Mouse (Mus musculus): ENCODE data around the gene C1s2. TPM values are rescaled to one million over a fixed set of nuclear protein-coding genes. Genes with fewer than 3 reads are reported as not detected.
"Not testable (repeated sequence)": the region's sequence is repeated elsewhere in the genome, so short reads cannot be mapped to it uniquely, and the experiment has no call there.

Gene C1s2
- polyA plus RNA-seq (2012; rRNA removed), result 0.06 TPM in 1 of 2 replicates, not detected in the other

GRCm38 (mm10) chr6:124635985-124636384 lies at the start of gene C1s2:
Gene C1s2, minus strand, starts transcription at chr6:124636085.
- H3K4me3 ChIP-seq (replicated peaks; ENCODE audit: extremely low read depth, low read depth, low read length); H3K4me1 ChIP-seq (ENCODE audit: control insufficient read depth, insufficient read depth, low read length); DNase-seq: not testable (repeated sequence)
- 76% methylated on average over 2 of the region's 2 CpGs for WGBS

GRCm38 (mm10) chr6:124683591-124684417 lies 47.9 kb upstream of the C1s2 start:
- WGBS, result 57% methylated on average over 14 of the region's 14 CpGs

GRCm38 (mm10) chr6:124682291-124682690 lies 46.4 kb upstream of the C1s2 start:
- not testable (repeated sequence) for DNase-seq; H3K4me1 ChIP-seq (ENCODE audit: control insufficient read depth, insufficient read depth, low read length); H3K4me3 ChIP-seq (replicated peaks; ENCODE audit: extremely low read depth, low read depth, low read length)
- 73% methylated on average over 6 of the region's 6 CpGs for WGBS

More at GRCm38 (mm10) chr6:124683591-124684417, 47.9 kb upstream of the C1s2 start:
- TF ChIP-seq CTCF (IDR thresholded peaks at IDR 0.05; ENCODE audit: insufficient read depth, low read length) (no peak), POLR2A (IDR thresholded peaks at IDR 0.05; ENCODE audit: borderline replicate concordance, extremely low read depth, low read depth, low read length) (no peak)
- DNase-seq, result peak; percentile 53
- Histone ChIP-seq H3K4me1 (ENCODE audit: control insufficient read depth, insufficient read depth, low read length) (peaks cover 9% of the 10 kb centered on the region), H3K4me3 (replicated peaks; ENCODE audit: extremely low read depth, low read depth, low read length) (no peak overlapping the region)

DNA sequence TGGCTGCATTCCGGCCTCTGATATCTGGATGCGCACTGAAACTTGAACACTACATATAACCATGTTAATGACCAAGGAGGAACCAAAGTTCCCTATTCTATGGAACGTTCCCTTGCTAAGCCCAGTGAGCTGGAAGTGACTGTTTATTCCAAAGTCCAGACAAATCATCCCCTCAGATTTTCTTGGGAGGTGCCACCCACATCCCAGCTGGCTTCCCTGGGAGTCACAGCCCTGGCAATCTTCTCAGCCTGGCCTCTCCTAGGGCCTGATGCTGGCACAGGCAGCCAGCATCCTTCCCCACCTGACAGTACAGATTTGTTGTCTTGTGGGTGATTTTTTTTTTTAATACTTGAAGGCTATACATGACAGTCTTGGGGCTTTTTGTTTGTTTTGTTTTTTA lies 43.6 kb upstream of the C1s2 start:
- WGBS, result 77% methylated on average over 3 of the region's 3 CpGs
- Histone ChIP-seq H3K4me1 (ENCODE audit: control insufficient read depth, insufficient read depth, low read length) (peaks cover 4% of the 10 kb centered on the region), H3K4me3 (replicated peaks; ENCODE audit: extremely low read depth, low read depth, low read length) (no peak overlapping the region)
- no peak for DNase-seq
- no peak for TF ChIP-seq CTCF (IDR thresholded peaks at IDR 0.05; ENCODE audit: insufficient read depth, low read length)
- TF ChIP-seq POLR2A (IDR thresholded peaks at IDR 0.05; ENCODE audit: borderline replicate concordance, extremely low read depth, low read depth, low read length), result no peak

DNA sequence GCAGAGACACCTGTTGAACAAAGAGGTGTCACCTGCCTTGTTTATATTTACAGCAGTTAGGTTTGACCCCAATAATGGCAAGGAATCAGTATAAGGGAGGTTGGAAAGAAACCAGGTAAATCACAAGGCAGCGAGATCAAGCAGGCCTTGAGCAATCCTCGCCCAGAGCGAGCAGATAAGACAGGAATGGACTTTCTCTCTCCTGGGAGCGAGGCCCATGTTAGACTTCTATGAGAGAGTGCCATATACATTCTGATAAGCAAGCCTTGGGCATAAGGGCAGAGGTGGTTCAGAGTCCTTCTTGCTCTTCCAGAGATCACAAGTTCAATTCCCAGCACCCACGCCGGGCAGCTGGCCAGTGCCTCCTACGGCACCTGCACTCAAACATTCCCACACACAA lies 42.9 kb upstream of the C1s2 start:
- no peak for DNase-seq
- no peak overlapping the region for H3K4me3 ChIP-seq (replicated peaks; ENCODE audit: extremely low read depth, low read depth, low read length)
- peaks cover 4% of the 10 kb centered on the region for H3K4me1 ChIP-seq (ENCODE audit: control insufficient read depth, insufficient read depth, low read length)
- 89% methylated on average over 7 of the region's 7 CpGs for WGBS
- TF ChIP-seq CTCF (IDR thresholded peaks at IDR 0.05; ENCODE audit: insufficient read depth, low read length) (no peak), POLR2A (IDR thresholded peaks at IDR 0.05; ENCODE audit: borderline replicate concordance, extremely low read depth, low read depth, low read length) (no peak)

DNA sequence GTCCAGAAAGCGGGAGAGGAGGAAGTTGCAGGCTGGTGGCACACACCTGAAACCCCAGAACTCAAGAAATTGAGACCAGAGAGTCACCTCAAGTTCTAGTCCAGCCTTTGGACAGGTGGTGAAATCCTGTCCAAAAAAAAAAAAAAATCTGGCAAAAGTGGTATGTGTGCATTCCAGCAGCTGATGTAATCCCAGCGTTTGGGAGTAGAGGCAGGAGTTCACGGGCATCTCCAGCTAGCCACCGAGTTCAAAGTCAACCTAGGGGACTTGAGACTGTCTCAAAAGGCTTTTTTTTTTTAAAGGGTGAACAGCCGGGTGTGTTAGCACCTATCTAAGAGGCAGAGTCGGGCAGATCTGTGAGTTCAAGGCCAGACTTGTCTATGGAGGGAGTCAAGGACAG lies 40.3 kb upstream of the C1s2 start:
- Histone ChIP-seq H3K4me3 (replicated peaks; ENCODE audit: extremely low read depth, low read depth, low read length) (no peak overlapping the region), H3K4me1 (ENCODE audit: control insufficient read depth, insufficient read depth, low read length) (peaks cover 2% of the 10 kb centered on the region; the same call in 1 of the 2 replicates)
- TF ChIP-seq CTCF (IDR thresholded peaks at IDR 0.05; ENCODE audit: insufficient read depth, low read length) (no peak), POLR2A (IDR thresholded peaks at IDR 0.05; ENCODE audit: borderline replicate concordance, extremely low read depth, low read depth, low read length) (no peak)
- 65% methylated on average over 6 of the region's 6 CpGs for WGBS
- no peak for DNase-seq

DNA sequence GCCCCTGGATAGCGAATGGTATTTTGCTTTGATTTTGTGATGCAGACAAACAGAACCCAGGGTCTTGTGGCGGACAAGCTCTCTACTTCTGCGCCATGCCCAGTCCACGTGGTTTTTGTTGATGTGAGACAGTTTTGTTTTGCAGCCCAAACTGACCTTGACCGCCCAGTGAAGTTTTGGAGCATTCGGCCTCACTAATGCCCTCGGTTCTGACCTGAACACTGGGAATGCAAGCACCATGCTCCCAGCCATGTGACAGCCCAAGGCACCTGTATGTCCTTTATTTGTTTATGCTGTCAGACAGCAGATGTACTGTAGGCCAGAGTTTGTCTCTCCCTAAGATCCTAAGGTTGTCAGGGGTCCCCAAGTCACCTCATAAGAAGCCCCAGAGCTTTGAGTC lies 38.7 kb upstream of the C1s2 start:
- H3K4me3 ChIP-seq (replicated peaks; ENCODE audit: extremely low read depth, low read depth, low read length), result no peak overlapping the region
- no peak for DNase-seq
- no peak for TF ChIP-seq CTCF (IDR thresholded peaks at IDR 0.05; ENCODE audit: insufficient read depth, low read length)
- TF ChIP-seq POLR2A (IDR thresholded peaks at IDR 0.05; ENCODE audit: borderline replicate concordance, extremely low read depth, low read depth, low read length), result no peak
- H3K4me1 ChIP-seq (ENCODE audit: control insufficient read depth, insufficient read depth, low read length), result peaks cover 4% of the 10 kb centered on the region; the same call in 1 of the 2 replicates
- WGBS, result 97% methylated on average over 7 of the region's 7 CpGs

- no peak overlapping the region for H3K4me3 ChIP-seq (replicated peaks; ENCODE audit: extremely low read depth, low read depth, low read length)
- DNase-seq, result no peak
- H3K4me1 ChIP-seq (ENCODE audit: control insufficient read depth, insufficient read depth, low read length), result peaks cover 4% of the 10 kb centered on the region; the same call in 1 of the 2 replicates
- TF ChIP-seq POLR2A (IDR thresholded peaks at IDR 0.05; ENCODE audit: borderline replicate concordance, extremely low read depth, low read depth, low read length), result no peak
- no peak for TF ChIP-seq CTCF (IDR thresholded peaks at IDR 0.05; ENCODE audit: insufficient read depth, low read length)
- WGBS, result 81% methylated on average over 9 of the region's 9 CpGs
These were observed 37.7 kb upstream of the C1s2 start for GRCm38 (mm10) chr6:124673619-124674018.

DNA sequence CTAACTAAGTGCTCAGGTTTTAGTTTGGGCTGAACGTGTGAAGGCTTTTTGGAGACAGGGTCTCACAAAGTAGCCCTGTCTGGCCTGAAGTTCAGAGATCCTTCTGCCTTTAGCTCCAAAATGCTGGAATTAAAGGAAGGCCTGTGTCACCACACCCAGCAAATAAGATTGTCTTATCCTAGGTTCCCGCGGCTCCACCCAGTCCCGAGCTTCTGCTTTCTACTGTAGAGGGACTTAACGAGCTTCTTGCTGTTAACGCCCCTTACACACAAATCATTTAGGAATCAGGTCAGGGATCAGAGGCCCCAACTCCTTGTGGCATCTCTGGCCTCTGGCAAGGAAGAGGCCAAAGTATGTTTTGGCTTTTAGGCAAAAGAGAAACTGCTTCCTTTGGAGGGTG lies 36.2 kb upstream of the C1s2 start:
- no peak for TF ChIP-seq POLR2A (IDR thresholded peaks at IDR 0.05; ENCODE audit: borderline replicate concordance, extremely low read depth, low read depth, low read length)
- no peak for TF ChIP-seq CTCF (IDR thresholded peaks at IDR 0.05; ENCODE audit: insufficient read depth, low read length)
- no peak for DNase-seq
- H3K4me3 ChIP-seq (replicated peaks; ENCODE audit: extremely low read depth, low read depth, low read length), result no peak overlapping the region
- peaks cover 4% of the 10 kb centered on the region; the same call in 1 of the 2 replicates for H3K4me1 ChIP-seq (ENCODE audit: control insufficient read depth, insufficient read depth, low read length)
- WGBS, result 29% methylated on average over 6 of the region's 6 CpGs

DNA sequence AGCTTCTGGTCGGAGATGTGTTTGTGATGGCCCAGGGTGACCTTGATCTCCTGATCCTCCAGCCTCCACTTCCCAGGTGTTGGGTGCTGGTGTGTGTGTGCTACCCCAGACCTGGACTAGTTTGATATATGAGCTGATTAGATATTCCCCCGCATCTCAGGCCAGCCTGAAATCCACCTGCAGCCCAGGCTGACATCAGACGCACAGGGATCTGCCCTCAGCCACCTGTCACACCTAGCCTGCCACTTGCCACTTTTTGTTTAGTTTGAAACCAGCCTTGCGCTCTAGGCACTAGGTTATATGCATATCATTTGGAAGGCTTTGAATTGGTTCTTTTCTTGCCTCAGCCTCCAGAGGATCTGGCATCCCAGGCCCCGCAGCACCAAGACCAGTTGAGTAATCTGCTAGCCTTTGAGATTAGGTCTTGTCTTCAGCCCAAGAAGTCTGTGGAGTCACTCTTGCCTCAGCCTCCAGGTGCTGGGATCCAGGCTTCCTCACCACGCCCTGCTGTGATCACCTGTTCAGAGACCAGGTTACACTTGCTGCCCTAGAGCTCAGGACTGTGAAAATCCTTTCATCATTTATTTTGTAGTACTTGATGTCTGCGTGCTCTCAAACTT lies 34.5 kb upstream of the C1s2 start:
- DNase-seq, result no peak
- no peak for TF ChIP-seq POLR2A (IDR thresholded peaks at IDR 0.05; ENCODE audit: borderline replicate concordance, extremely low read depth, low read depth, low read length)
- WGBS, result 86% methylated on average over 7 of the region's 7 CpGs

More for the DNA sequence above, 34.5 kb upstream of the C1s2 start:
- Histone ChIP-seq H3K4me3 (replicated peaks; ENCODE audit: extremely low read depth, low read depth, low read length) (no peak overlapping the region), H3K4me1 (ENCODE audit: control insufficient read depth, insufficient read depth, low read length) (peaks cover 4% of the 10 kb centered on the region; the same call in 1 of the 2 replicates)

Measured in lung, adult 2 months (tissue).